Mouse (Mus musculus) adrenal gland, adult (tissue): Measurements from ENCODE around the gene Gm44596.
"Not testable (repeated sequence)": the region's sequence is repeated elsewhere in the genome, so short reads cannot be mapped to it uniquely, and the experiment has no call there.

Experiments
- DNase-seq, 2 experiments: peaks; one replicate each; pipeline ENCODE4 v3.0.0; 2022 to 2023; ENCODE audit warnings: low spot score in 1 of 2; ENCODE audit not compliant: inconsistent age in 2 of 2

The Gm44596 gene

DNA sequence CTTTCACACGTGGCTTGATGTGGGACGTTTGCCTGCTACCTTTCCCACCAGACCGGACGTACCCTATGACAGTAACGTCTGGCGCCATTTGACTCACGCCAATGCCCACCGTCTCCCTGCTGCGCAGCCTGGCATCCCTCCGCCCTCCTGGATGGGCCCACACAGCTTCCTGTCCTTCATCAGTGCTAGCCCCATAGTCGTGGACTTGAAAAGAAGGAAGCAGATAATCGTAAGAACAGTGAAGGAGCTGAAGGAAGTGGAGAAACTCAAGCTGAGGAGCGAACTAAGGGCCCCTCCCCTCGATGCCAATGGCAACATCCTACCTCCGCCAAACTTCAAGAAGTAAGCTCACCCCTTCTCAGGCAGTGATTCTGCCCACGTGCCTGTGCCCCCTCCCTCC lies 4.3 kb downstream of the Gm44596 start:
- peak in 1 of 2 experiments; percentile 16 for DNase-seq

GRCm38 (mm10) chr6:128380594-128381167 lies 5.4 kb downstream of the Gm44596 start:
- DNase-seq = not testable (repeated sequence)

DNA sequence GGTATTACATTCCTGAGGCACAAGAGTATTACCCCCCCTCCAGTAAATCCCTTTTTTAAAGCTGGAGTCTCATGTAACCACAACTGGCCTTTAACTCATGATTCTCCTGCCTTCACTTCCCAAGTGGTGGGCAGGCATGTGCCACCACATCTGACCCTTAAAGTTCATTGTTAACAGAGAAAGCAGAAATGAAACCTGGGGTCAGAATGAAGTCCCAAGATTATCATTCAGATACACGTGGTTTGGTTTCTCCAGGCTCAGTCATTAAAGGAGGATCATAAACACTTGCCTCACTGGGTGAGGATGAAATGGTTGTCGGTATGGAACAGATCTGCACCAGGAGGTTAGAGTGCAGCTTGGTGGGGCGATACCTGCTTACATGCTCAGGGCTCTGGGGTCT lies 6.0 kb downstream of the Gm44596 start:
- DNase-seq = no peak

GRCm38 (mm10) chr6:128383752-128384151 lies 8.4 kb downstream of the Gm44596 start:
- DNase-seq = no peak

GRCm38 (mm10) chr6:128385026-128385425 lies 9.7 kb downstream of the Gm44596 start:
- DNase-seq = no peak

- no peak for DNase-seq
Observed at GRCm38 (mm10) chr6:128389185-128389584, 13.9 kb downstream of the Gm44596 start.

DNA sequence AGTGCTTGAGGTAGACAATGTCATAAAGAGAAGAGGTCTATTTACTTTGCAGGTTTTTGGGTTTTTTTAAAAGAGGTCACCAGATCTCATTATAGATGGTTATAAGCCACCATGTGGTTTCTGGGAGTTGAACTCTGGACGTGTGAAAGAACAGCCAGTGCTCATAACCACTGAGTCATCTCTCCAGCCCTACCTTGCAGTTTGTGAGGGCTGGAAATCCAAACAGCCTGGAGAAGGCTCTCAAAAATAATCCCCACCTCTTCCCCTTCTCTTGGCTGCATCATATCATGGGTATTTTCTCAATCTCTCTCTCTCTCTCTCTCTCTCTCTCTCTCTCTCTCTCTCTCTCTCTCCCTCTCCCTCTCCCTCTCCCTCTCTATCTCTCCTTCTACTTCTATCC lies 15.4 kb downstream of the Gm44596 start:
- DNase-seq = no peak

- peak; percentile 72 to 92 for DNase-seq
Observed at GRCm38 (mm10) chr6:128397574-128398261, 22.4 kb downstream of the Gm44596 start.

- no peak for DNase-seq
Observed at GRCm38 (mm10) chr6:128398996-128399395, 23.7 kb downstream of the Gm44596 start, which contains the start of gene Nrip2. Gene Nrip2 (plus strand): TSS chr6:128399296.

- DNase-seq = peak; percentile 40 to 81
Observed at GRCm38 (mm10) chr6:128399421-128400185, 24.3 kb downstream of the Gm44596 start.

DNA sequence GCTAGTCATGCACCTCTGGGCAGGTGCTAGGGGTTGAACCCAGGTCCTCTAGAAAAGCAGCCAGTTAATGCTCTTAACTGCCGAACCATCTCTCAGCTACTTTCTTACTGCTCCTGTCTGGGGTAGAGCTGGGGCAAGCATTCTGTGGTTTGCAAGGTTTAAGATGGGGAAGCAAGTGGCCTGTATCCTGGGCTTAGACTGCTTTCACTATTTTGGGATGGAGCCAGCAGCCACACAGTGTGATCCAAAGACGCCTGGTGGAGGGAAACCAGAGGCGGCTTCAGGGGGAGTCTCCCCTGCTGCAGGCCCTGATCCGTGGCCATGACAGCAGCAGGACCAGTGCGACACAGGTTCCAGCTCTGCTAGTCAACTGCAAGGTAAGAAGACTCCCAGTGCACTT lies 29.4 kb downstream of the Gm44596 start:
- peak in 1 of 2 experiments; percentile 69 for DNase-seq

DNA sequence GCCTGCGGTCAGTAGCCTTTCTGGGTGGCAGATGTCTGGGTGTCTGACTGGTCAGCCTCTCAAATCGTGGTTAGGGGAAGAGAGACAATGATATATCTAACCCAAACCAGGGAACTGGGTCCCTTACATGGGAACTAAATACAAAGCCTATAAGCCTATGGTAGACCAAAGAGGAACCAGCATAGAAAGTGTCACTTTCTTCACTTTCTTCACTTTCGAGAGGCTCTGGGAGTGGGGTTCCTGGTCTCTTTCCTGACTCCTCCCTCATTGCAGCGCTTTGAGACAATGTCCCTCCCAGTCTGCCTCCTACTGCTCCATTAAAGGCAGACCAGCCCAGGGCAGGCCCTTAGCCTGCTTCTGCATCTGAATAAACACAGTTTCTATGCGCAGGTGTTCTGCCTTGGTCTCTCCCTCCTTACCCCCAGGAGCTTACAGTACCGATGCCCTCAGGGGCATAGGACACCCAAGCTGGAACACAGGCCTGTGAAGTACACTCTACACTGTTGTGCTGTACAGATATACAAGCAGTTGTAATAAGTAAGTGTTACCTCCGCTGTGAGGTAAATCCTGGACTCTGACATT lies 33.3 kb downstream of the Gm44596 start:
- DNase-seq = no peak

DNA sequence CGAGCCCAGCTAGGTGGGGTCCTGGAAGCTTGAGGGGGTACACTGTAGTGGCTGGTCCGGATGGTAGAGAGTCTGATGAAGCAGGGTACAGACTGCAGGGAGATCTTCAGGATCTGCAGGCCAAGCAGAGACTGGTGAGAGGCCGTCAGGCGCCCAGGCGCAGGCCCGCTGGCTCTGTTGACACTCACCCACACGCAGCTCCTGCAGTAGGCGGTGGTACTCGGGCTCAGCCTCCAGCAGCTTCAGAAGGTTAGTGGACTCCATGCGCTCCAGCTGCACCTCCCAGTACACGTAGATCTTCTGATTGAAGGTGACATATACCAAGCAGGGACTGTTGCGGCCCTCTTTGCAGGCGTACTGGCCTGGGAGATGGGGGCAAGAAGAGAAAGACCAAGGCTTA lies 35.0 kb downstream of the Gm44596 start:
- DNase-seq = no peak

GRCm38 (mm10) chr6:128411115-128411514 lies 35.8 kb downstream of the Gm44596 start:
- peak; percentile 68 to 94 for DNase-seq

DNA sequence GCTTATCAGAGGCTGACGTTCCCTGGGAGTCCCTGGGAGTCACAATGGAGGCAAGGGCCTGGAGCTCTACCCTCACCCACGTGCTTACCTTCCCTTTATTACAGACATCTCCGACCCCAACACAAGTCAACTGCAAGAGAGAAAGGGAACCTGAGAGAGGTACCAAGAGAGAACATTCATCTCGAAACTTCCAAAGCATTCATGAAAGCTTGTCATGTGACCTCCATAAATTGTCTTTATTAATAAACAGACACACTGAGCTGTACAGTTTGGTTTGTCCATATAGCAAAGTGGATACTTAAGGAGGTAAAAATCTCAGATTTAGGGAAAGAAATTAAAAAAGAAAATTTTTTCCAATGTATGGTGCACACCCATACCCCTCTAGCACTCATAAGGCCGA lies 40.9 kb downstream of the Gm44596 start:
- DNase-seq = no peak

- DNase-seq = peak in 1 of 2 experiments; percentile 50
Observed at GRCm38 (mm10) chr6:128418076-128418475, 42.8 kb downstream of the Gm44596 start.

- DNase-seq = peak in 1 of 2 experiments; percentile 72
Observed at GRCm38 (mm10) chr6:128421036-128421435, 45.7 kb downstream of the Gm44596 start.

GRCm38 (mm10) chr6:128421480-128421879 lies 46.2 kb downstream of the Gm44596 start:
- DNase-seq = peak in 1 of 2 experiments; percentile 57

DNA sequence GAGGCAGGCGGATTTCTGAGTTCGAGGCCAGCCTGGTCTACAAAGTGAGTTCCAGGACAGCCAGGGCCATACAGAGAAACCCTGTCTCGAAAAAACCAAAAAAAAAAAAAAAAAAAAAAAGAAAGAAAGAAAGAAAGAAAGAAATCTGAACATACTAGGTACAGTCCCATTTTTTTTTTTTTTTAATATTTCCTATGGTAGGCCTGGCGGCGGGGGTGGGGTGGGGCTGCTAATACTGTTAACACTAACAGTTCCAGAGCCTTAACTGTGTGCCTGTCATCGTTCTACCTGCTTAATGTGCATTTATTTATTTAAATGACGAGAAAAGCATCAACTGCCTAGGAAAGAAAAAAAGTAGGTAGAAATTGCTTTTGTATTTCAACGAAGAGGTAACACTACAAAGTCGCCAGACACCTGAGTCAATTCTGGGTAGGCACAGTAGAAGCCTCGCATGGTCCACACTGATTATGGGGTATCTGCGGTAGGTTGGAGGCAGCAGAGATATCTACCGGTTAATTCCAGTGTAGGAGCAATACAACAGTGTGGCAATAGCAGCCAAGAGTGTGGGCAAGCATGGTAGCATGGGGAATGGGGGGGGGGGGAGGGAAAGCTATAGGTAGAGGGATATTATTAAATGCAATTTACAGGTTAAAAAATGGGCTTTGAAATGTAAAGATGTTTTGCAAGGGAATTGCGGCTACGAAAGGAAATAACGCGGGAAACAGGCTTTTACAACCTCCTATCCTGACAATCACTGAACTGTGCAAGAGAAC lies 48.4 kb downstream of the Gm44596 start:
- DNase-seq = peak in 1 of 2 experiments; percentile 57

DNA sequence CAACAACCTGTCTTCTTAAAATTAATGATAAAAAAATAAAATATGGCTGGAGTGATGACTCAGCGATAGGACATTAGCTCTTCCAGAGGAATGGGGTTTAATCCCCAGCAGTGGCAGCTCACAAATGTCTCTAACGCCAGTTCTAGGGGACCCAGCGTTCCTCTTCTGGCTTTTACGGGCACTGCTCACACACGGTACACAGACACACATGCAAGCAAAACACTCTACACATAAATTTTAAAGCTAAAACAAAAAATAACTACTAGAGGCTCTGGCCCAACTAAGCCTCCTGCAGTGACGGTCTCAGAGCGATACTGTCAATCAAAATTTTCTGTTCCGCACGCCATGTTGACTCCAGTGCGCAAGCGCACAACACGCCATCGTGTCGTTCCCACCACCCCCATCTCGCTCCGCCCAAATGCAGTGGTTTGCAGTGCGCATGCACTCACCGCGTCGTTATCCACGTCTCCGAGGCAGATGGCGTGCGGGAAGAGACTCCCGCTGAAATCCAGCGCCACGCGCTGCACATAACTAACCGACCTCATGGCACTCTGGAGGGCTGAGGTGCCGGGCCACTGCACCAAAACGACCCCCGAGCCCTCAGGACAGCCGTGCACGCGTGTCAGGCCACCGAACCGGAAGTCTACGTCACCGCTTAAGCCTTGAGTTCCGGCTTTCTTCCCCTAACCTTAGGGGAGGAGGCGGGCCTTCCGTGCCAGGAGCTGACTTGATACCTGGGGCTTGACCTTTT lies 49.1 kb downstream of the Gm44596 start, which contains the start of gene Itfg2:
Gene Itfg2 (minus strand): TSS at position 663 of the 751 bp plus-strand sequence.
- DNase-seq = peak; percentile 97 to 100
